ENCODE assay signal across 26 mouse cellular contexts in genomic region chr4:123289038-123289437, GRCm38 (mm10). TPM values are rescaled to one million over a fixed set of nuclear protein-coding genes. Genes with fewer than 3 reads are reported as not detected.
A peak's percentile ranks its signal among the peaks of the same experiment; 100 is the strongest.
DNase-seq lines count a peak whose midpoint lies in the region; ATAC-seq lines count a peak whose summit lies in the region.
"Had no signal": no experiment of that assay in that cellular context is flagged by ENCODE, and none has a peak within 500 bp of the region (broad histone marks: within the 10 kb centered on the region; RNA-seq: fewer than 3 reads in every experiment).

No protein-coding gene starts in this region.

- ATAC-seq in liver, embryonic 13.5 days (ENCODE audit: low read depth) = no peak
- ATAC-seq: CD4-positive, CD25-positive, alpha-beta regulatory T cell, adult 4 months; forebrain, embryonic 16.5 days; intestine, embryonic 15.5 days had no signal

- peak overlapping the region; percentile 81 for H3K4me2 ChIP-seq in liver, embryonic 13.5 days
- H3K4me2 ChIP-seq: embryonic facial prominence, embryonic 13.5 days; heart, embryonic 15.5 days; hindbrain, embryonic 14.5 days; intestine, embryonic 15.5 days had no signal

- peaks cover 61% of the 10 kb centered on the region for H3K4me1 ChIP-seq in liver, embryonic 13.5 days (replicated peaks)

- DNase-seq in adrenal gland, postnatal 10 days = peak; percentile 19
- no peak for DNase-seq in adrenal gland, adult 2 months
- DNase-seq in heart, adult 11 months = peak; percentile 75
- DNase-seq in heart, postnatal 4 days = no peak
- DNase-seq in liver, embryonic 13.5 days = no peak
- no peak for DNase-seq in liver
- no peak for DNase-seq in neural tube, embryonic 10.5 days (ENCODE audit: extremely low spot score, low spot score)
- DNase-seq: adrenal gland, postnatal 25 days; B cell, adult 2 months; cerebellum, adult 18-20 months; cerebellum, adult 9-11 months; cerebellum, postnatal 36 days; gastrocnemius, postnatal 14 days; heart, postnatal 14 days had no signal

- H3K36me3 ChIP-seq in liver, embryonic 13.5 days = peaks cover 100% of the 10 kb centered on the region

- 0 out of 2 replicates have a peak overlapping the region, but pooled peaks have one; percentile 94 for H3K4me3 ChIP-seq in liver, embryonic 13.5 days (replicated peaks)
- H3K4me3 ChIP-seq: embryonic facial prominence, embryonic 13.5 days; forebrain, embryonic 10.5 days; heart, embryonic 15.5 days; hindbrain, embryonic 10.5 days; intestine, embryonic 15.5 days had no signal

- WGBS in liver, embryonic 13.5 days (ENCODE audit: insufficient replicate concordance) = 90% methylated on average over 12 of the region's 12 CpGs

- peak overlapping the region; percentile 41; the same call in 1 of the 2 replicates for H3K9ac ChIP-seq in liver, embryonic 13.5 days
- H3K9ac ChIP-seq: embryonic facial prominence, embryonic 13.5 days; heart, embryonic 15.5 days; hindbrain, embryonic 14.5 days; intestine, embryonic 15.5 days had no signal

- H3K27ac ChIP-seq in liver, embryonic 13.5 days = peak overlapping the region; percentile 96
- H3K27ac ChIP-seq: embryonic facial prominence, embryonic 13.5 days; forebrain, embryonic 10.5 days; heart, embryonic 15.5 days; hindbrain, embryonic 10.5 days; hindbrain, embryonic 14.5 days; intestine, embryonic 15.5 days had no signal

- H3K27me3 ChIP-seq in liver, embryonic 13.5 days = no peaks in the 10 kb centered on the region
- H3K27me3 ChIP-seq: embryonic facial prominence, embryonic 13.5 days; heart, embryonic 15.5 days; intestine, embryonic 15.5 days had no signal

- H3K9me3 ChIP-seq in liver, embryonic 13.5 days (replicated peaks) = no peaks in the 10 kb centered on the region
- H3K9me3 ChIP-seq: embryonic facial prominence, embryonic 13.5 days; forebrain, embryonic 10.5 days; heart, embryonic 15.5 days; hindbrain, embryonic 10.5 days; intestine, embryonic 15.5 days had no signal

RNA-seq across cellular contexts. Expression of gene Pabpc4, which starts 26.9 kb away (rescaled TPM):
- 100 to 1,000 TPM; 102 to 143 TPM for total RNA-seq in adrenal gland, postnatal 10 days (2021)
- 100 to 1,000 TPM in 1 of 2 experiments, 10 to 100 TPM in 1; 98.9 to 110 TPM for total RNA-seq in adrenal gland, adult 2 months (2021)
- polyA plus RNA-seq in adrenal gland, adult 2 months (2012; rRNA removed) = 270 and 277 TPM in 2 replicates
- 100 to 1,000 TPM; 246 to 255 TPM for total RNA-seq in heart, postnatal 4 days (2021)
- polyA plus RNA-seq in liver, embryonic 13.5 days (2015; fragmentation: Nextera tagmentation; extraction: Ambion mirVana) = 93.5 and 100 TPM in 2 replicates

RNA-seq across cellular contexts. Expression of gene Oxct2a, which starts 34.4 kb away (rescaled TPM):
- under 1 TPM in 1 of 2 experiments, not detected in 1; 0.18 TPM for total RNA-seq in adrenal gland, postnatal 10 days (2021)
- total RNA-seq in adrenal gland, adult 2 months (2021) = not detected
- polyA plus RNA-seq in adrenal gland, adult 2 months (2012; rRNA removed) = not detected in 2 replicates
- total RNA-seq in heart, postnatal 4 days (2021) = not detected
- polyA plus RNA-seq in liver, embryonic 13.5 days (2015; fragmentation: Nextera tagmentation; extraction: Ambion mirVana) = 0.06 TPM in 1 of 2 replicates, not detected in the other
- total RNA-seq: adrenal gland, postnatal 25 days; granulocyte monocyte progenitor cell, adult 5-6 weeks; heart, postnatal 14 days; MEL had no signal
- polyA plus RNA-seq: CD4-positive, CD25-positive, alpha-beta regulatory T cell, adult 4 months; embryonic facial prominence, embryonic 13.5 days; forebrain, embryonic 10.5 days; forebrain, embryonic 16.5 days; frontal cortex, adult 2 months; heart, embryonic 11.5 days; heart, embryonic 15.5 days; hindbrain, embryonic 10.5 days; intestine, embryonic 15.5 days had no signal

RNA-seq across cellular contexts. Expression of gene Bmp8a, which starts 54.0 kb away (rescaled TPM):
- under 1 TPM in 1 of 2 experiments, not detected in 1; 0.90 TPM for total RNA-seq in adrenal gland, postnatal 10 days (2021)
- total RNA-seq in adrenal gland, adult 2 months (2021) = under 1 TPM in 1 of 2 experiments, not detected in 1; 0.21 TPM
- polyA plus RNA-seq in adrenal gland, adult 2 months (2012; rRNA removed) = 0.17 and 0.18 TPM in 2 replicates
- under 1 TPM in 1 of 2 experiments, not detected in 1; 0.14 TPM for total RNA-seq in heart, postnatal 4 days (2021)
- 0.16 and 0.38 TPM in 2 replicates for polyA plus RNA-seq in liver, embryonic 13.5 days (2015; fragmentation: Nextera tagmentation; extraction: Ambion mirVana)
- total RNA-seq: adrenal gland, postnatal 25 days; granulocyte monocyte progenitor cell, adult 5-6 weeks had no signal
- polyA plus RNA-seq: CD4-positive, CD25-positive, alpha-beta regulatory T cell, adult 4 months; heart, embryonic 15.5 days had no signal

RNA-seq across cellular contexts. Expression of gene Heyl, which starts 55.7 kb away (rescaled TPM):
- 10 to 100 TPM; 19.5 to 21.0 TPM for total RNA-seq in adrenal gland, postnatal 10 days (2021)
- total RNA-seq in adrenal gland, adult 2 months (2021) = 10 to 100 TPM in 1 of 2 experiments, 1 to 10 TPM in 1; 4.3 to 11.5 TPM
- 4.5 and 5.9 TPM in 2 replicates for polyA plus RNA-seq in adrenal gland, adult 2 months (2012; rRNA removed)
- 10 to 100 TPM; 26.9 to 28.3 TPM for total RNA-seq in heart, postnatal 4 days (2021)
- 0.80 and 0.99 TPM in 2 replicates for polyA plus RNA-seq in liver, embryonic 13.5 days (2015; fragmentation: Nextera tagmentation; extraction: Ambion mirVana)
- total RNA-seq: granulocyte monocyte progenitor cell, adult 5-6 weeks; MEL had no signal
- polyA plus RNA-seq: CD4-positive, CD25-positive, alpha-beta regulatory T cell, adult 4 months had no signal

Comparison
In these comparisons a context has a peak if more than half of its experiments do, and no peak if none do; other contexts are left out.
1. DNase-seq: peak in adrenal gland, postnatal 10 days (single experiment) and heart, adult 11 months (single experiment); none in adrenal gland, adult 2 months (single experiment), heart, postnatal 4 days (single experiment), liver, embryonic 13.5 days (single experiment), liver (single experiment) and neural tube, embryonic 10.5 days (single experiment).